Mouse (Mus musculus): ENCODE results near the gene Mcur1. TPM values are rescaled to one million over a fixed set of nuclear protein-coding genes. Genes with fewer than 3 reads are reported as not detected.
A peak's percentile ranks its signal among the peaks of the same experiment; 100 is the strongest.

The Mcur1 gene
- polyA plus RNA-seq, 1 experiment, result 40.0 TPM

GRCm38 (mm10) chr13:43519251-43519650 is 40.7 kb downstream of the Mcur1 start:
- Histone ChIP-seq H3K27ac (ENCODE audit: insufficient read depth, low read depth, low read length) (no peak overlapping the region), H3K4me3 (ENCODE audit: insufficient read depth, low read length) (no peak overlapping the region), H3K4me1 (ENCODE audit: control insufficient read depth, insufficient read depth, low read length) (peaks cover 25% of the 10 kb centered on the region)
- TF ChIP-seq POLR2A (IDR thresholded peaks at IDR 0.05; ENCODE audit: borderline replicate concordance, low read depth, low read length) (no peak), CTCF (IDR thresholded peaks at IDR 0.05; ENCODE audit: low read depth, low read length) (no peak)

- TF ChIP-seq CTCF (IDR thresholded peaks at IDR 0.05; ENCODE audit: low read depth, low read length) (no peak), POLR2A (IDR thresholded peaks at IDR 0.05; ENCODE audit: borderline replicate concordance, low read depth, low read length) (no peak)
- H3K4me1 ChIP-seq (ENCODE audit: control insufficient read depth, insufficient read depth, low read length), result peaks cover 23% of the 10 kb centered on the region
- H3K27ac ChIP-seq (ENCODE audit: insufficient read depth, low read depth, low read length), result no peak overlapping the region
- H3K4me3 ChIP-seq (ENCODE audit: insufficient read depth, low read length), result no peak overlapping the region
These were observed 42.6 kb downstream of the Mcur1 start for GRCm38 (mm10) chr13:43517371-43517770.

GRCm38 (mm10) chr13:43516931-43517330 is 43.1 kb downstream of the Mcur1 start:
- TF ChIP-seq POLR2A (IDR thresholded peaks at IDR 0.05; ENCODE audit: borderline replicate concordance, low read depth, low read length) (no peak), CTCF (IDR thresholded peaks at IDR 0.05; ENCODE audit: low read depth, low read length) (no peak)
- H3K27ac ChIP-seq (ENCODE audit: insufficient read depth, low read depth, low read length), result no peak overlapping the region
- H3K4me1 ChIP-seq (ENCODE audit: control insufficient read depth, insufficient read depth, low read length), result peaks cover 20% of the 10 kb centered on the region
- H3K4me3 ChIP-seq (ENCODE audit: insufficient read depth, low read length), result no peak overlapping the region

GRCm38 (mm10) chr13:43516119-43516518 is 43.9 kb downstream of the Mcur1 start:
- no peak overlapping the region for H3K27ac ChIP-seq (ENCODE audit: insufficient read depth, low read depth, low read length)
- H3K4me1 ChIP-seq (ENCODE audit: control insufficient read depth, insufficient read depth, low read length), result peaks cover 22% of the 10 kb centered on the region
- TF ChIP-seq CTCF (IDR thresholded peaks at IDR 0.05; ENCODE audit: low read depth, low read length) (no peak), POLR2A (IDR thresholded peaks at IDR 0.05; ENCODE audit: borderline replicate concordance, low read depth, low read length) (no peak)
- no peak overlapping the region for H3K4me3 ChIP-seq (ENCODE audit: insufficient read depth, low read length)

- Histone ChIP-seq H3K4me3 (ENCODE audit: insufficient read depth, low read length) (no peak overlapping the region), H3K4me1 (ENCODE audit: control insufficient read depth, insufficient read depth, low read length) (peaks cover 22% of the 10 kb centered on the region), H3K27ac (ENCODE audit: insufficient read depth, low read depth, low read length) (peak overlapping the region; percentile 38)
- no peak for TF ChIP-seq CTCF (IDR thresholded peaks at IDR 0.05; ENCODE audit: low read depth, low read length)
- no peak for TF ChIP-seq POLR2A (IDR thresholded peaks at IDR 0.05; ENCODE audit: borderline replicate concordance, low read depth, low read length)
These were observed 45.0 kb downstream of the Mcur1 start for GRCm38 (mm10) chr13:43514950-43515358.

- no peak overlapping the region for H3K4me3 ChIP-seq (ENCODE audit: insufficient read depth, low read length)
- no peak for TF ChIP-seq POLR2A (IDR thresholded peaks at IDR 0.05; ENCODE audit: borderline replicate concordance, low read depth, low read length)
- TF ChIP-seq CTCF (IDR thresholded peaks at IDR 0.05; ENCODE audit: low read depth, low read length), result no peak
- no peak overlapping the region for H3K27ac ChIP-seq (ENCODE audit: insufficient read depth, low read depth, low read length)
- H3K4me1 ChIP-seq (ENCODE audit: control insufficient read depth, insufficient read depth, low read length), result peaks cover 23% of the 10 kb centered on the region
These were observed 47.3 kb downstream of the Mcur1 start for GRCm38 (mm10) chr13:43512736-43513135.

DNA sequence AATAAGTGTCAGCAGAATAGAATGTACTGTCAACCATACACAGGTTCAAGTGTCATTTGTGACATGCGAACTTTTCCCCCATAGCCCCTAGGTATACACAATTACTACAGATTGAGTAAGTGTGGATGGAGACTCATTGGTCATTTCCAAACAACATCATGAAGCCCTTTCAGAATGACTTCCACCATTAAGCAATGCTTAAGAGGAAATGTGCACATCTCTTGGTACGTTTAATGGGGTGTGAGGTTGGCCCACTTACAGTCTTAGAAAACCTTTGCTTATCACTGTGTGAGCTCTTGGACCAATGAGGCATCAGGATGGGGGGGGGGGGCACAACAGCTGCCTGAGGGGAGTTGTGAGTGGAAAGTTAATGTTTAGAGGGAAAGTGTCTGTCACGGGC is 54.2 kb downstream of the Mcur1 start:
- no peak overlapping the region for H3K27ac ChIP-seq (ENCODE audit: insufficient read depth, low read depth, low read length)
- peaks cover 6% of the 10 kb centered on the region; the same call in 1 of the 2 replicates for H3K4me1 ChIP-seq (ENCODE audit: control insufficient read depth, insufficient read depth, low read length)
- TF ChIP-seq POLR2A (IDR thresholded peaks at IDR 0.05; ENCODE audit: borderline replicate concordance, low read depth, low read length) (no peak), CTCF (IDR thresholded peaks at IDR 0.05; ENCODE audit: low read depth, low read length) (no peak)
- no peak overlapping the region for H3K4me3 ChIP-seq (ENCODE audit: insufficient read depth, low read length)

DNA sequence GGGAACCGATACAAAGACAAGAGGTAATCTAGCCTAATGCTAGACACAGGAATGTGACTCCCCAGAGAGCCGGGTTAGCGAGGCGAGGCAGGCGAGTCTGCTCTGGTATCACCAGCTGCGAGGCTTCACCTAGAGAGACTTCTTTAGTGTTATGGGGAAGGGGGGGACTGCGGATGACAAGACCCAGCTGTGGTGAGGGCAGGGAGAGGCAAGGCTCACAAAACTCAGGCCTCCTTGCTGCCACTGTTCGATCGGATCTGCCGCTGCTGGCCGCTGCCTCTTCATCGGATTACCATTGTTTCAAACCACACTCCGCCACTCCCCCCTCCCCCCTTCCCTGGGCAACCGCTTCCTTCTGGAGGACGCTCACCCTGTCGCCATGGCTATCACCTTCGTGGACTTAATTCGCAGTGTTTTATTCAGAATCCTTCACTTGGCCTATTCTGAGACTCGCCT is 56.6 kb downstream of the Mcur1 start:
- no peak overlapping the region for H3K4me3 ChIP-seq (ENCODE audit: insufficient read depth, low read length)
- TF ChIP-seq POLR2A (IDR thresholded peaks at IDR 0.05; ENCODE audit: borderline replicate concordance, low read depth, low read length), result no peak
- TF ChIP-seq CTCF (IDR thresholded peaks at IDR 0.05; ENCODE audit: low read depth, low read length), result no peak
- H3K4me1 ChIP-seq (ENCODE audit: control insufficient read depth, insufficient read depth, low read length), result peaks cover 6% of the 10 kb centered on the region; the same call in 1 of the 2 replicates
- H3K27ac ChIP-seq (ENCODE audit: insufficient read depth, low read depth, low read length), result no peak overlapping the region

DNA sequence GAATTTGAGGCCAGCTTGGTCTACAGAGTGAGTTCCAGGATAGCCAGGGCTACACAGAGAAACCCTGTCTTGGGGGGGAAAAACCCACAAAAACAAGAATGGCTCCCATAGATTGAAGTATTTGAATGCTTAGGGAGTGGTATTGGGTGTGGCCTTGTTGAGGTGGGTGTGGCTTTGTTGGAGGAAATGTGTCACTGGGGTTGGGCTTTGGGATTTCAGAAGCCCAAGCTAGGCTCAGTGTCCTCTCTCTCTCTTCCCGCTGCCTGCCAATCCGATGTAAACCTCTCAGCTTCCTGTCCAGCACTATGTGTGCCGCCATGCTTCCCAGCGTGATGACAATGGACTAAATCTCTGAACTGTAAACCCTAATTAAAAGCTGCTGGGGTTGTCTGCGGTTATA is 58.4 kb downstream of the Mcur1 start:
- Histone ChIP-seq H3K4me1 (ENCODE audit: control insufficient read depth, insufficient read depth, low read length) (peaks cover 11% of the 10 kb centered on the region), H3K4me3 (ENCODE audit: insufficient read depth, low read length) (no peak overlapping the region), H3K27ac (ENCODE audit: insufficient read depth, low read depth, low read length) (no peak overlapping the region)
- TF ChIP-seq CTCF (IDR thresholded peaks at IDR 0.05; ENCODE audit: low read depth, low read length) (no peak), POLR2A (IDR thresholded peaks at IDR 0.05; ENCODE audit: borderline replicate concordance, low read depth, low read length) (no peak)

DNA sequence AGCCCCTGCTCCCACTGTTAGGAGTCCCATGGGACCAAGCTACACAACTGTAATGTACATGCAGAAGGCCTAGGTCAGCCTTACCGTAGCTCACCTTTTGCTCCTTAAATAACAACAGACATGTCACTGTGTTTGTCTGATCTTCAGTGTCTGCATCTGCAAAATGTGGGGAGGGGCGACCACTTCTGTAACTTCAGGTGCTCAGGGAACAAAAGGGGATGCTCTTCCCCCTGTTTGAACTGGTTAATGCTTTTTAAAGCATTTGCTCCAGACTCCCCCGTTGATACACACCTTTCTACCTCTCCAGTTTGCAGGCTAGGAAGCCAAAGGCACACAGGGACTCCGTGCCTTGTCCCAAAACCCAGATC is 59.5 kb downstream of the Mcur1 start:
- Histone ChIP-seq H3K4me1 (ENCODE audit: control insufficient read depth, insufficient read depth, low read length) (peaks cover 14% of the 10 kb centered on the region), H3K27ac (ENCODE audit: insufficient read depth, low read depth, low read length) (no peak overlapping the region), H3K4me3 (ENCODE audit: insufficient read depth, low read length) (no peak overlapping the region)
- no peak for TF ChIP-seq CTCF (IDR thresholded peaks at IDR 0.05; ENCODE audit: low read depth, low read length)
